Comparison of ENCODE assay signal across 15 mouse cellular contexts in genomic region chr14:24162856-24163255, GRCm38 (mm10).
"Had no signal": no experiment of that assay in that cellular context is flagged by ENCODE, and none has a peak within 500 bp of the region (broad histone marks: within the 10 kb centered on the region; RNA-seq: fewer than 3 reads in every experiment).

No protein-coding gene starts in this region.

- H3K4me3 ChIP-seq: limb, embryonic 15.5 days; liver, embryonic 12.5 days; midbrain, embryonic 10.5 days; myocyte; neural tube, embryonic 15.5 days had no signal

- H3K27ac ChIP-seq: kidney, postnatal 0 days; limb, embryonic 15.5 days; liver, embryonic 12.5 days; midbrain, embryonic 10.5 days; neural tube, embryonic 15.5 days had no signal

- DNase-seq: kidney, adult 11 months; kidney, adult 9 months; kidney, postnatal 36 days; lung, embryonic 14.5 days; lung, postnatal 10 days; lung, postnatal 4 days; midbrain, embryonic 14.5 days; right cerebral cortex, postnatal 14 days; thymus, postnatal 4 days had no signal
